Mouse (Mus musculus): ENCODE results near the gene Tfap2b. TPM values are rescaled to one million over a fixed set of nuclear protein-coding genes. Genes with fewer than 3 reads are reported as not detected.

Tfap2b gene
- total and polyA plus RNA-seq, 3 experiments, result not detected

DNA sequence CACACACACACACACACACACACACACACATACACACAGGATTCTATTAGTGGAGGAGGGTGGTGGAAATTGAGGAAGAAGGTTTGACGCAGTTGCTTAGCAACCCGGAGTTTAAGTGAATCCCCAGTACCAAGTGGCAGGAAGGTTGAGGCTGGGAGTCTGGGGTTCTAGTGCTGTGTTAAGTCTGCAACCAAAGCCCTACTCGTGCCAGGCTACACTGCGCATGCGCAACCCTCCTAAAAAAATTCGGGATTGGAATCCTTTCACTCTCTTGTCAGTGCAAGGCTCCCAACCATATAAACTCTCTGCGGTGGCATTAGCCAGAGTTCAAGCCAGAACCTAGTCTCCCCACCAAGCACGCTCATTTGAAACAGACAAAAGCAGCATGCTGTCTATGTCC is 18.0 kb downstream of the Tfap2b start:
- H3K36me3 ChIP-seq (ENCODE audit: control insufficient read depth in 1 of 2, insufficient read depth in 2 of 2, low read length in 2 of 2), result no peaks in the 10 kb centered on the region
- no peaks in the 10 kb centered on the region for H3K4me1 ChIP-seq (ENCODE audit: control insufficient read depth in 1 of 2, insufficient read depth in 2 of 2, low read length in 2 of 2)
- no peak for TF ChIP-seq EP300 (IDR thresholded peaks at IDR 0.05; ENCODE audit: low read depth in 1 of 2, low read length in 2 of 2)
- TF ChIP-seq TCF12 (IDR thresholded peaks at IDR 0.05; ENCODE audit: low read depth, low read length), result no peak
- TF ChIP-seq ZNF384 (IDR thresholded peaks at IDR 0.05; ENCODE audit: low read depth, low read length), result no peak
- TF ChIP-seq E2F4 (IDR thresholded peaks at IDR 0.05; ENCODE audit: borderline replicate concordance, low read depth, low read length), result no peak
- no peak for TF ChIP-seq USF2 (IDR thresholded peaks at IDR 0.05; ENCODE audit: borderline replicate concordance in 1 of 2, insufficient read depth in 1 of 2, low read depth in 1 of 2, low read length in 2 of 2)
- no peak for DNase-seq (ENCODE audit: low read depth, low spot score)
- no peak overlapping the region for H3K4me3 ChIP-seq (ENCODE audit: control insufficient read depth in 1 of 2, insufficient read depth in 1 of 2, low read depth in 2 of 2, low read length in 2 of 2)
- no peak overlapping the region for H3K9ac ChIP-seq (ENCODE audit: control insufficient read depth, low read depth, low read length, poor library complexity, severe bottlenecking)
- H3K9me3 ChIP-seq (replicated peaks; ENCODE audit: insufficient read depth, low read length), result no peaks in the 10 kb centered on the region
- no peak overlapping the region for H3K27ac ChIP-seq (ENCODE audit: control insufficient read depth, low read depth, low read length)
- H3K27me3 ChIP-seq (ENCODE audit: control insufficient read depth in 1 of 2, insufficient read depth in 2 of 2, low read length in 2 of 2), result no peaks in the 10 kb centered on the region
- no peaks in the 10 kb centered on the region for H3K79me2 ChIP-seq (ENCODE audit: control insufficient read depth, insufficient read depth, low read length, poor library complexity)

DNA sequence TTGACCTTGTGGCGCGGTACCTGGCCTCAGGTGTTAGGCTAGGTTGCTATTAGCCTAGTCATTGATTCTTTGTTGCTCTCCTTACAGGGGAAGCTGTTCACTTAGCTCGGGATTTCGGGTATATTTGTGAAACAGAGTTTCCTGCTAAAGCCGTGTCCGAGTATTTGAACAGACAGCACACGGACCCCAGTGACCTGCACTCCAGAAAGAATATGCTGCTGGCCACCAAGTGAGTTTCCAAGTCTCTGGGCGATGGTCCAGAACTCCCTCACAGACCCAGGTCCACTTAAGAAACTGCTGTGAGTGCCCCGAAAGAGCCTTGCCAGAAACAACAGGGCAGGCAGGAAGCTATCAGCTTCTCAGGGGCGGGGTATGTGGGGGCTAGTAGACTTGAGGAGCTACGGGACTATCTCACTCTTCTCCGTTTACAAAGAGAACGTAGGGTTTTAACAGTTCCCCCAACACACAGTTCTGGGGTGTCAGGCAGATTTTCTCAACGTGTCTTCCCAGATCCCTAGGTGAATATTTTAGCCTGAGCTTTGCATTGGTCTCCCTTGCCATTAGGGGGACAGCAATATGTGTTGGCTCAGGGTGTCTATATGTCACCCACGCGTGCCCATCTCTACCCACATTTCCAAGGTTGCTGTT is 22.3 kb downstream of the Tfap2b start:
- Histone ChIP-seq H3K79me2 (ENCODE audit: control insufficient read depth, insufficient read depth, low read length, poor library complexity) (no peaks in the 10 kb centered on the region), H3K36me3 (ENCODE audit: control insufficient read depth in 1 of 2, insufficient read depth in 2 of 2, low read length in 2 of 2) (no peaks in the 10 kb centered on the region), H3K4me1 (ENCODE audit: control insufficient read depth in 1 of 2, insufficient read depth in 2 of 2, low read length in 2 of 2) (no peaks in the 10 kb centered on the region), H3K4me3 (ENCODE audit: control insufficient read depth in 1 of 2, insufficient read depth in 1 of 2, low read depth in 2 of 2, low read length in 2 of 2) (no peak overlapping the region), H3K27ac (ENCODE audit: control insufficient read depth, low read depth, low read length) (no peak overlapping the region), H3K9ac (ENCODE audit: control insufficient read depth, low read depth, low read length, poor library complexity, severe bottlenecking) (no peak overlapping the region), H3K9me3 (replicated peaks; ENCODE audit: insufficient read depth, low read length) (no peaks in the 10 kb centered on the region), H3K27me3 (ENCODE audit: control insufficient read depth in 1 of 2, insufficient read depth in 2 of 2, low read length in 2 of 2) (no peaks in the 10 kb centered on the region)
- TF ChIP-seq MXI1 (IDR thresholded peaks at IDR 0.05; ENCODE audit: low read depth, low read length) (no peak), NELFE (IDR thresholded peaks at IDR 0.05; ENCODE audit: low read depth, low read length) (no peak), RAD21 (IDR thresholded peaks at IDR 0.05; ENCODE audit: low read depth, low read length) (no peak), POLR2A (IDR thresholded peaks at IDR 0.05; ENCODE audit: control insufficient read depth in 1 of 2, insufficient read depth in 1 of 2, low read depth in 1 of 2, low read length in 2 of 2, poor library complexity in 1 of 2) (no peak), MAFK (IDR thresholded peaks at IDR 0.05; ENCODE audit: borderline replicate concordance, low read depth, low read length) (no peak), MAZ (IDR thresholded peaks at IDR 0.05; ENCODE audit: low read depth, low read length) (no peak), JUND (IDR thresholded peaks at IDR 0.05; ENCODE audit: low read depth, low read length) (no peak), ZMIZ1 (IDR thresholded peaks at IDR 0.05; ENCODE audit: low read depth, low read length) (no peak), POLR2AphosphoS5 (IDR thresholded peaks at IDR 0.05; ENCODE audit: borderline replicate concordance, low read depth, low read length) (no peak), GATA1 (IDR thresholded peaks at IDR 0.05; ENCODE audit: low read depth, low read length) (no peak), KAT2A (conservative IDR thresholded peaks at IDR 0.05; ENCODE audit: low read depth, low read length) (no peak)
- no peak for DNase-seq (ENCODE audit: low read depth, low spot score)

Measured in MEL (cell line).